Mouse (Mus musculus) limb, embryonic 14.5 days (tissue): ENCODE measurements around the gene Nup62. TPM values are rescaled to one million over a fixed set of nuclear protein-coding genes. Genes with fewer than 3 reads are reported as not detected.

Experiments
- ATAC-seq: fragments of 200-750 bp; cut with Nextera tagmentation; 2 replicates; pipeline ENCODE4 v1.8.0; 2017; ENCODE audit warnings: low read depth, moderate number of reproducible peaks, moderate TSS enrichment; ENCODE audit not compliant: low FRiP score
- DNase-seq: peaks from one replicate; pipeline ENCODE4 v3.0.0-alpha.2; 2015; ENCODE audit warnings: low spot score
- H3K27ac ChIP-seq: fragments of 300-500 bp; sonication (generic); replicated peaks from 2 replicates; pipeline ENCODE4 v1.5.1; 2014; ENCODE audit warnings: low read depth, mild to moderate bottlenecking, low read length, moderate library complexity, mixed read lengths
- H3K27me3 ChIP-seq: fragments of 300-500 bp; sonication (generic); 2 replicates; pipeline ENCODE4 v1.6.1; 2014; ENCODE audit warnings: low read length, mixed read lengths; ENCODE audit not compliant: control insufficient read depth, insufficient read depth
- H3K36me3 ChIP-seq: fragments of 300-500 bp; sonication (generic); 2 replicates; pipeline ENCODE4 v1.6.1; 2014; ENCODE audit warnings: mild to moderate bottlenecking, low read length, moderate library complexity, mixed read lengths; ENCODE audit not compliant: control insufficient read depth, insufficient read depth
- H3K4me1 ChIP-seq: fragments of 300-500 bp; sonication (generic); 2 replicates; pipeline ENCODE4 v1.6.1; 2014; ENCODE audit warnings: antibody characterized with exemption, low read length, mixed read lengths; ENCODE audit not compliant: control insufficient read depth, insufficient read depth
- H3K4me2 ChIP-seq: fragments of 300-500 bp; sonication (generic); replicated peaks from 2 replicates; pipeline ENCODE4 v1.6.1; 2014; ENCODE audit warnings: low read depth, mild to moderate bottlenecking, low read length, moderate library complexity; ENCODE audit not compliant: severe bottlenecking
- H3K4me3 ChIP-seq: fragments of 300-500 bp; sonication (generic); replicated peaks from 2 replicates; pipeline ENCODE4 v1.5.1; 2014; ENCODE audit warnings: low read length
- H3K9ac ChIP-seq: fragments of 300-500 bp; sonication (generic); 2 replicates; pipeline ENCODE4 v1.6.1; 2014; ENCODE audit warnings: mild to moderate bottlenecking, low read depth, low read length, moderate library complexity; ENCODE audit not compliant: severe bottlenecking
- H3K9me3 ChIP-seq: fragments of 300-500 bp; sonication (generic); 2 replicates; pipeline ENCODE4 v1.6.1; 2016; ENCODE audit warnings: low read length; ENCODE audit not compliant: control insufficient read depth
- POLR2A ChIP-seq: fragments of 200-500 bp; IDR thresholded peaks from 2 replicates; pipeline ENCODE4 v1.8.0; 2012; ENCODE audit warnings: inconsistent platforms, mild to moderate bottlenecking, moderate library complexity, borderline replicate concordance; ENCODE audit not compliant: insufficient read depth, insufficient read length; ENCODE audit errors: extremely low read depth
- WGBS: fragments of 180-500 bp; shearing (Covaris S2); extraction: QIAGEN DNeasy Blood & Tissue Kit; methylation state at CpG from one replicate; pipeline ENCODE4 v1.1.7; 2014; 5-methylcytosine and 5-hydroxymethylcytosine counted together
- polyA plus RNA-seq, 2 experiments: library from polyadenylated mRNA; depleted of rRNA in 1 of 2; stranded (reverse) in 1 of 2; unstranded in 1 of 2; fragments of >200 nt; fragmentation: Nextera tagmentation in 1 of 2; extraction: Ambion mirVana in 1 of 2; gene quantifications; 2 replicates each; pipeline versions ENCODE4 v1.2.1 to v1.2.3; 2012 to 2014

The Nup62 gene
- polyA plus RNA-seq, 2 experiments, result 53.9 to 92.5 TPM

DNA sequence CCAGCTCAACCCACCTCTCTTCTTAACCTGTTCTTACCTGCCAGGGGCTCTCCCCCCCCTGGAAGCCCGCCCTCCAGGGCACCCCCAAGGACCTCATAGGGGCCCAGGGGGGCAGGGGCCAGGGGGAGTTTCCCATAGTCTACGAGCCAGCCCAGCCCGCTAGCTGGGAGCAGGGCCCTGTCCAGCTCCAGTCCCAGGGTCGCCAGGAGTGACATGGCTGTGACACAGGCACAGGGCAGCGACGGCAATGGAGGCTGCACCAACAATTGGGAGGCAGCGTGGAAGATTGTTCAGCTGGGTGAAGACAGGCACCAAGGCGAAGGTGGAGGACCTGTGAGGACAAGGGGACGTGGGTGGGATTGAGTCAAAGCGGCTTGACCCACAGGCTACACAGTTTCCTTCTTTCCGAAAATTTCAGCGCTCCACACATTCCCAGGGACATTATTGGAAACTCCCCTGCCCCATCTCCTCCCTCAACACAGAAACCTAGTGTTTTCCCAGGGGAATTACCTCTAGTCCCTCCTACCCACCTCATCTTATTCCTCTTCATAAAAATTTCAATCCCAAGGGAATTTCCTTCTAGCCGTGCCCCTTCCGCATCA lies 835 bp upstream of the Nup62 start:
- Histone ChIP-seq H3K4me3 (peak overlapping the region; percentile 87), H3K27me3 (no peaks in the 10 kb centered on the region), H3K27ac (peak overlapping the region; percentile 95; the same call in 1 of the 2 replicates), H3K36me3 (peaks cover 21% of the 10 kb centered on the region; the same call in 1 of the 2 replicates), H3K4me1 (peaks cover 29% of the 10 kb centered on the region), H3K9ac (peak overlapping the region; percentile 43; the same call in 1 of the 2 replicates), H3K9me3 (no peaks in the 10 kb centered on the region), H3K4me2 (peak overlapping the region; percentile 74)
- WGBS, result 25% methylated on average over 14 of the region's 14 CpGs
- DNase-seq (peak; percentile 49), ATAC-seq (no peak)
- no peak for TF ChIP-seq POLR2A

DNA sequence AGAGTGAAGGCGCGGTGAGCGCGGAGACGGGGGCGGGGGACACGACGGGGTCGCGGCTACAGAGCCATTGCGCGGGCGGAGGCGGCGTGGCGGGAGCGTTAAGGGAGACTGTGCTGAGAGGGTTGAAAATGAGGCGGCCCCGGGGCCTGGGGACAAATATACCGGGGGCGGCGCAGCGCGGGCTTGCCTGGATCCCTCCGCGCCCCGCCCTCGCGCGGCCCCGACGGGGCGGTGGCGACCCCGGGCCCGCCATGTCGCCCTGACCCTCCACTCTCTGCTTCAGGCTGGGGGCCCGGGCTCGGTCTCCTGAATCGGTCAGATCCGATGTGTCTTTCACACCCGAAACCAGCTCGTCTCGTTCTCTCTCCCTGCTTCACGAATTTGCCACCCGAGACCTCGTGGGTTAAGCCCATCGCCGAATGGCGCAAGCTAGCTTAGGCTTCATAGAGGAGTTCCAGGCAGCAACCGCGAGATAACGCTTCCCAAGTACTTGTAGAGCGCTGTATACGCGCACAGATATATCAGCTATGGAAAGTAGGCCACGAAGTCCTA lies 658 bp downstream of the Nup62 start, which contains the start of gene Atf5:
Atf5 (minus strand) TSS at position 189 of the 552 bp plus-strand sequence.
- WGBS, result 1% methylated on average over 51 of the region's 57 CpGs
- ATAC-seq (peak; percentile 45), DNase-seq (peak; percentile 60)
- no peaks in the 10 kb centered on the region for H3K9me3 ChIP-seq
- H3K4me2 ChIP-seq, result peak within 1 kb of the TSS; percentile 74
- peak within 1 kb of the TSS; percentile 98 for H3K9ac ChIP-seq
- peaks cover 21% of the 10 kb centered on the region; the same call in 1 of the 2 replicates for H3K36me3 ChIP-seq
- no peaks in the 10 kb centered on the region for H3K27me3 ChIP-seq
- TF ChIP-seq POLR2A, result no peak
- peaks cover 29% of the 10 kb centered on the region for H3K4me1 ChIP-seq
- H3K4me3 ChIP-seq, result peak within 1 kb of the TSS; percentile 87
- H3K27ac ChIP-seq, result peak within 1 kb of the TSS; percentile 95

DNA sequence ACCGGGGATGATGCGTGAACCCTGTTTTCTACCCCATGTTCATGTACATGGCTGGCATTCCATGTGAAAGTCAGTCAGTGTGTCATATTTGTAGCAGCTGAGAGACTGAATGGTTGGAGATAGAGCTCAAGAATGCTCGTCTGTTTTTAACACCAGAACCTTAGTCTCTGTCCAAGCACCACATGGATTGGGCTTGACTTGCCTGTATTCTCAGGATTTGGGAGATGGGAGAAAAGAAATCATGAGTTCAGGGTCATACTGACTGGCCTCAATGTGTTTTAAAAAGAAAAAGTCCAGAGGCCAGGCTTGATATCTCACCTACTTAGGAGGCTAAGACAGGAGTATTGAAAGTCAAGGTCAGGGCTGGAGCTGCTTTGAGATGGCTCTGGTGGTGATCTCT lies 1.6 kb downstream of the Nup62 start:
- H3K4me1 ChIP-seq, result peaks cover 29% of the 10 kb centered on the region
- no peaks in the 10 kb centered on the region for H3K27me3 ChIP-seq
- H3K27ac ChIP-seq, result no peak overlapping the region
- 29% methylated on average over 3 of the region's 3 CpGs for WGBS
- peak overlapping the region; percentile 98 for H3K9ac ChIP-seq
- TF ChIP-seq POLR2A, result no peak
- H3K9me3 ChIP-seq, result no peaks in the 10 kb centered on the region
- H3K4me2 ChIP-seq, result peak overlapping the region; percentile 74
- peaks cover 18% of the 10 kb centered on the region; the same call in 1 of the 2 replicates for H3K36me3 ChIP-seq
- H3K4me3 ChIP-seq, result peak overlapping the region; percentile 87
- DNase-seq (no peak), ATAC-seq (no peak)

DNA sequence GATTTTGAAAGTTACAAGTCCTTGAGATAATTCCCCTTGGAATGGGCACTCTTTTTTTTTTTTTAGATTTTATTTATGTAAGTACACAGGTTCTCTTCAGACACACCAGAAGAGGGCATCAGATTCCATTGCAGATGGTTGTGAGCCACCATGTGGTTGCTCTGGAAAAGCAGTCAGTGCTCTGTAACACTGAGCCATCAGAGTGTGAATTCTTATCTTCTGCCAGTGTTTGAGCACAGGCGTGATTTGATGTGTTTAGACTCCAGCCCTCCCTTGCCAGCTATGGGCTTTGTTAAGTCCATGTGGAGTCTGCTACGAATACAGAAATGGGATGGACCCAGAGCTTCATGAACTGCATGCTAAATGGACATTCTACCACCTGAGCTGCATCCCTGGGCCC lies 2.3 kb downstream of the Nup62 start:
- TF ChIP-seq POLR2A, result no peak
- no peak overlapping the region for H3K27ac ChIP-seq
- no peak for ATAC-seq
- 43% methylated on average over 2 of the region's 2 CpGs for WGBS
- peaks cover 17% of the 10 kb centered on the region; the same call in 1 of the 2 replicates for H3K36me3 ChIP-seq
- peak overlapping the region; percentile 87 for H3K4me3 ChIP-seq
- H3K9ac ChIP-seq, result peak overlapping the region; percentile 98
- peaks cover 29% of the 10 kb centered on the region for H3K4me1 ChIP-seq
- H3K4me2 ChIP-seq, result peak overlapping the region; percentile 74
- no peaks in the 10 kb centered on the region for H3K27me3 ChIP-seq
- no peak for DNase-seq
- no peaks in the 10 kb centered on the region for H3K9me3 ChIP-seq

DNA sequence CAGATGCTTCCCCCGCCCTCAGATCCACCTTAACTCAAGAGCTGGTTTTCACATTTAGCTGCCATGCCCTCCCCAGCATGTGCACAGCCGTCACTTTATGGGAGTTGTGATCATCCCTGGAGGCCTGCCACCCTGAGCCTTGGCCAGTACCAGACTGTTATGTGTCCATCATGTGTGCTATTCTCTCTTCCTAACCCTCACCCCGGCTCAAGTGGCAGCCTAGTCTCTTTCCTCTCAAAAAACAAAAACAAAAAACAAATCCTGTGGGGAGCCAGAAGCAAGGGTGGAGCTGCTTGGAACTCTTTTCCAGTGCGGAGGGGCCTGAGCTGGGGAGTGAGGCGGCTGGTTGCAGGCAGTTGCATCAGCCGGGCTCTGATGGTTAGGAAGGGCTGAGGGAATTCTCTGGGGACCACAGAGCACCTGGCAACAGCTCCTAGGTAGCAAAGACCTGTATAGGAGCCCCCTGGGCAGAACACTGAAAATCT lies 2.9 kb downstream of the Nup62 start:
- Histone ChIP-seq H3K27me3 (no peaks in the 10 kb centered on the region), H3K36me3 (peaks cover 13% of the 10 kb centered on the region; the same call in 1 of the 2 replicates), H3K4me3 (peak overlapping the region; percentile 87), H3K9me3 (no peaks in the 10 kb centered on the region), H3K27ac (0 out of 2 replicates have a peak overlapping the region, but pooled peaks have one; percentile 13), H3K4me2 (peak overlapping the region; percentile 74), H3K9ac (peak overlapping the region; percentile 98), H3K4me1 (peaks cover 29% of the 10 kb centered on the region)
- no peak for DNase-seq
- WGBS, result 36% methylated on average over 6 of the region's 6 CpGs
- no peak for TF ChIP-seq POLR2A
- no peak for ATAC-seq
